In genomic region chr4:94683305-94683704, GRCm38 (mm10) we compare ENCODE assay signal across 14 mouse cellular contexts. TPM values are rescaled to one million over a fixed set of nuclear protein-coding genes. Genes with fewer than 3 reads are reported as not detected.
DNase-seq lines count a peak whose midpoint lies in the region; ATAC-seq and TF ChIP-seq lines count a peak whose summit lies in the region.
"Had no signal": no experiment of that assay in that cellular context is flagged by ENCODE, and none has a peak within 500 bp of the region (broad histone marks: within the 10 kb centered on the region; RNA-seq: fewer than 3 reads in every experiment).

No protein-coding gene starts in this region.

- intact Hi-C loops in heart, adult 2 months (cut with DNase I) = no loop called here

- peak in 1 of 2 experiments; percentile 18 for DNase-seq in heart, adult 2 months
- DNase-seq in heart, postnatal 4 days = peak; percentile 5
- peak; percentile 52 for DNase-seq in lung, embryonic 14.5 days
- DNase-seq in right cerebral cortex, postnatal 10 days (ENCODE audit: low spot score in 2 of 2) = no peak
- DNase-seq: adrenal gland, postnatal 25 days; gastrocnemius, postnatal 14 days had no signal

- no peak for TF ChIP-seq CTCF in heart, adult 2 months (IDR thresholded peaks at IDR 0.05)
- no peak for TF ChIP-seq CTCF in lung, embryonic 14.5 days (IDR thresholded peaks at IDR 0.05; ENCODE audit: low read depth)

- no peak overlapping the region for H3K9ac ChIP-seq in heart, adult 2 months (ENCODE audit: low read depth, low read length)
- H3K9ac ChIP-seq in lung, embryonic 14.5 days = no peak overlapping the region
- no peak overlapping the region for H3K9ac ChIP-seq in neural tube, embryonic 15.5 days (replicated peaks)
- H3K9ac ChIP-seq: embryonic facial prominence, embryonic 15.5 days; hindbrain, embryonic 14.5 days had no signal

- WGBS in heart, adult 2 months = 37% methylated on average over 5 of the region's 5 CpGs
- 82% methylated on average over 5 of the region's 5 CpGs for WGBS in lung, embryonic 14.5 days
- 88% methylated on average over 5 of the region's 5 CpGs for WGBS in neural tube, embryonic 15.5 days

- H3K27me3 ChIP-seq in heart, adult 2 months (ENCODE audit: control insufficient read depth, insufficient read depth, low read length) = no peaks in the 10 kb centered on the region
- H3K27me3 ChIP-seq in lung, embryonic 14.5 days (ENCODE audit: insufficient read depth, low read length) = no peaks in the 10 kb centered on the region
- H3K27me3 ChIP-seq in neural tube, embryonic 15.5 days (replicated peaks) = no peaks in the 10 kb centered on the region
- H3K27me3 ChIP-seq: embryonic facial prominence, embryonic 15.5 days had no signal

- H3K9me3 ChIP-seq in lung, embryonic 14.5 days (ENCODE audit: low read depth, low read length) = no peaks in the 10 kb centered on the region
- no peaks in the 10 kb centered on the region for H3K9me3 ChIP-seq in neural tube, embryonic 15.5 days (replicated peaks)
- H3K9me3 ChIP-seq: embryonic facial prominence, embryonic 15.5 days had no signal

- H3K4me2 ChIP-seq in lung, embryonic 14.5 days = no peak overlapping the region
- H3K4me2 ChIP-seq in neural tube, embryonic 15.5 days = no peak overlapping the region
- H3K4me2 ChIP-seq: embryonic facial prominence, embryonic 15.5 days; hindbrain, embryonic 14.5 days; liver, embryonic 11.5 days had no signal

- no peaks in the 10 kb centered on the region for H3K79me2 ChIP-seq in heart, adult 2 months (replicated peaks; ENCODE audit: control insufficient read depth, insufficient read depth, low read length)

- 0 out of 2 replicates have a peak, but pooled peaks have one; percentile 60 for TF ChIP-seq EP300 in heart, adult 2 months (IDR thresholded peaks at IDR 0.05; ENCODE audit: insufficient read depth, low read depth, low read length)

- no peaks in the 10 kb centered on the region; the same call in 1 of the 2 replicates for H3K36me3 ChIP-seq in heart, adult 2 months (ENCODE audit: control insufficient read depth, insufficient read depth, low read length)
- peaks cover 31% of the 10 kb centered on the region for H3K36me3 ChIP-seq in lung, embryonic 14.5 days (ENCODE audit: insufficient read depth)
- H3K36me3 ChIP-seq in neural tube, embryonic 15.5 days = peaks cover 21% of the 10 kb centered on the region

- TF ChIP-seq POLR2A in heart, adult 2 months (IDR thresholded peaks at IDR 0.05; ENCODE audit: insufficient read depth, low read depth, low read length) = peak; percentile 39; the same call in 1 of the 2 replicates

- no peak overlapping the region for H3K4me3 ChIP-seq in brown adipose tissue, adult 24 weeks (ENCODE audit: insufficient read depth, low read depth, low read length)
- H3K4me3 ChIP-seq in heart, adult 2 months = no peak overlapping the region
- H3K4me3 ChIP-seq in lung, embryonic 14.5 days (ENCODE audit: low read depth, low read length) = no peak overlapping the region
- no peak overlapping the region for H3K4me3 ChIP-seq in neural tube, embryonic 15.5 days (replicated peaks)
- H3K4me3 ChIP-seq: embryonic facial prominence, embryonic 15.5 days had no signal

- H3K4me1 ChIP-seq in brown adipose tissue, adult 24 weeks (ENCODE audit: control insufficient read depth, insufficient read depth, insufficient read length, low read length) = no peaks in the 10 kb centered on the region; the same call in none of the 2 replicates
- peaks cover 1% of the 10 kb centered on the region for H3K4me1 ChIP-seq in heart, adult 2 months (ENCODE audit: control insufficient read depth, insufficient read depth, low read length)
- no peaks in the 10 kb centered on the region for H3K4me1 ChIP-seq in lung, embryonic 14.5 days (ENCODE audit: insufficient read depth)
- H3K4me1 ChIP-seq in neural tube, embryonic 15.5 days = no peaks in the 10 kb centered on the region
- H3K4me1 ChIP-seq: embryonic facial prominence, embryonic 15.5 days had no signal

- peak overlapping the region; percentile 65; the same call in 1 of the 2 replicates for H3K27ac ChIP-seq in brown adipose tissue, adult 24 weeks (replicated peaks; ENCODE audit: low read depth, low read length)
- H3K27ac ChIP-seq in heart, adult 2 months = peak overlapping the region; percentile 72
- no peak overlapping the region for H3K27ac ChIP-seq in lung, embryonic 14.5 days (ENCODE audit: low read depth)
- H3K27ac ChIP-seq in neural tube, embryonic 15.5 days (replicated peaks) = no peak overlapping the region
- H3K27ac ChIP-seq: embryonic facial prominence, embryonic 15.5 days; hindbrain, embryonic 14.5 days had no signal

- no peak; the same call in 1 of the 2 replicates for ATAC-seq in lung, embryonic 14.5 days (ENCODE audit: insufficient read depth)
- no peak for ATAC-seq in inflammation-experienced regulatory T-cells, adult 6 months
- no peak for ATAC-seq in neural tube, embryonic 15.5 days (ENCODE audit: low FRiP score)
- ATAC-seq: forebrain, embryonic 16.5 days had no signal

RNA-seq across cellular contexts. Expression of gene Lrrc19, which starts 33.4 kb away (rescaled TPM):
- polyA plus RNA-seq in brown adipose tissue, adult 24 weeks (2012; ENCODE audit: insufficient read depth, insufficient read length, missing spikeins) = not detected in 2 replicates
- total RNA-seq in heart, adult 2 months (2021) = not detected
- not detected in 2 replicates for polyA plus RNA-seq in heart, adult 2 months (2012; rRNA removed)
- not detected for total RNA-seq in heart, postnatal 4 days (2021)
- 0.64 and 0.85 TPM in 2 replicates for polyA plus RNA-seq in lung, embryonic 14.5 days (2014; fragmentation: Nextera tagmentation; extraction: Ambion mirVana)
- under 1 TPM in 2 of 3 experiments, not detected in 1; 0.12 to 0.13 TPM for polyA plus RNA-seq in inflammation-experienced regulatory T-cells, adult 6 months (2017; shearing (Covaris generic))
- polyA plus RNA-seq in neural tube, embryonic 15.5 days (2015; fragmentation: Nextera tagmentation; extraction: Ambion mirVana) = 0.23 and 0.26 TPM in 2 replicates
- total RNA-seq: adrenal gland, postnatal 25 days; gastrocnemius, postnatal 14 days; left cerebral cortex, adult 8-10 months had no signal

RNA-seq across cellular contexts. Expression of gene Tek, which starts 55.8 kb away (rescaled TPM):
- polyA plus RNA-seq in brown adipose tissue, adult 24 weeks (2012; ENCODE audit: insufficient read depth, insufficient read length, missing spikeins) = 8.7 and 13.7 TPM in 2 replicates
- total RNA-seq in heart, adult 2 months (2021) = 10 to 100 TPM; 37.0 to 40.3 TPM
- polyA plus RNA-seq in heart, adult 2 months (2012; rRNA removed) = 16.8 and 33.1 TPM in 2 replicates
- 10 to 100 TPM; 59.2 to 62.8 TPM for total RNA-seq in heart, postnatal 4 days (2021)
- polyA plus RNA-seq in lung, embryonic 14.5 days (2014; fragmentation: Nextera tagmentation; extraction: Ambion mirVana) = 40.5 and 42.4 TPM in 2 replicates
- not detected for polyA plus RNA-seq in inflammation-experienced regulatory T-cells, adult 6 months (2017; shearing (Covaris generic))
- polyA plus RNA-seq in neural tube, embryonic 15.5 days (2015; fragmentation: Nextera tagmentation; extraction: Ambion mirVana) = 7.6 and 9.6 TPM in 2 replicates

Comparison
In these comparisons a context has a peak if more than half of its experiments do, and no peak if none do; other contexts are left out.
1. H3K27ac ChIP-seq: peak in brown adipose tissue, adult 24 weeks (single experiment) and heart, adult 2 months (single experiment); none in lung, embryonic 14.5 days (single experiment) and neural tube, embryonic 15.5 days (single experiment).
2. DNase-seq: peak in heart, postnatal 4 days (single experiment) and lung, embryonic 14.5 days (single experiment); none in right cerebral cortex, postnatal 10 days (0 of 2).